Mouse (Mus musculus) cortical plate, adult 2 months (tissue): ENCODE measurements at regions not wholly inside any gene's neighbourhood (a gene's known extent, or its start where the extent isn't known, plus 50 kb on each side); places are given as distances from the start of the nearest gene placed in this dataset.

Experiments used
- H3K27ac ChIP-seq: fragments of 200-500 bp; 2 replicates; pipeline ENCODE4 v1.5.1; 2012; ENCODE audit warnings: low read length, control low read depth, inconsistent platforms; ENCODE audit not compliant: insufficient read depth
- H3K4me1 ChIP-seq: fragments of 200-500 bp; 2 replicates; pipeline ENCODE4 v1.6.1; 2011; ENCODE audit warnings: low read length; ENCODE audit not compliant: control insufficient read depth, insufficient read depth
- H3K4me3 ChIP-seq: fragments of 200-500 bp; 2 replicates; pipeline ENCODE4 v1.5.1; 2011; ENCODE audit warnings: mild to moderate bottlenecking, low read length, control low read depth; ENCODE audit not compliant: insufficient read depth
- CTCF ChIP-seq: fragments of 200-500 bp; IDR thresholded peaks from 2 replicates; pipeline ENCODE4 v1.5.1; 2011; ENCODE audit warnings: mild to moderate bottlenecking, control low read depth, low read length; ENCODE audit not compliant: insufficient read depth; ENCODE audit errors: extremely low read depth
- POLR2A ChIP-seq: fragments of 200-500 bp; IDR thresholded peaks from 2 replicates; pipeline ENCODE4 v1.6.1; 2011; ENCODE audit warnings: mild to moderate bottlenecking, low read length, control low read depth; ENCODE audit not compliant: insufficient read depth; ENCODE audit errors: extremely low read depth

GRCm38 (mm10) chr6:93075867-93076266 lies 132.6 kb upstream of the Adamts9 start:
- TF ChIP-seq POLR2A (no peak), CTCF (no peak)
- Histone ChIP-seq H3K4me1 (no peaks in the 10 kb centered on the region), H3K27ac (no peak overlapping the region), H3K4me3 (no peak overlapping the region)

- no peak overlapping the region for H3K27ac ChIP-seq
- H3K4me3 ChIP-seq: no peak overlapping the region
- TF ChIP-seq CTCF (no peak), POLR2A (no peak)
- no peaks in the 10 kb centered on the region for H3K4me1 ChIP-seq
These were observed 131.7 kb upstream of the Adamts9 start for GRCm38 (mm10) chr6:93075011-93075410.

- no peak overlapping the region for H3K4me3 ChIP-seq
- TF ChIP-seq POLR2A: no peak
- no peak for TF ChIP-seq CTCF
- H3K4me1 ChIP-seq: peaks cover 4% of the 10 kb centered on the region
- H3K27ac ChIP-seq: no peak overlapping the region
These were observed 127.6 kb upstream of the Adamts9 start for GRCm38 (mm10) chr6:93070916-93071315.

- no peak overlapping the region for H3K4me3 ChIP-seq
- no peak for TF ChIP-seq POLR2A
- no peak for TF ChIP-seq CTCF
- H3K4me1 ChIP-seq: peaks cover 4% of the 10 kb centered on the region
- no peak overlapping the region for H3K27ac ChIP-seq
These were observed 124.5 kb upstream of the Adamts9 start for GRCm38 (mm10) chr6:93067808-93068207.

GRCm38 (mm10) chr6:93066553-93067376 lies 123.5 kb upstream of the Adamts9 start:
- H3K4me3 ChIP-seq: no peak overlapping the region; the same call in 1 of the 2 replicates
- TF ChIP-seq CTCF (no peak), POLR2A (no peak)
- H3K27ac ChIP-seq: no peak overlapping the region
- H3K4me1 ChIP-seq: peaks cover 4% of the 10 kb centered on the region

GRCm38 (mm10) chr6:93065917-93066552 lies 122.7 kb upstream of the Adamts9 start:
- H3K4me3 ChIP-seq: peak overlapping the region; percentile 18; the same call in 1 of the 2 replicates
- H3K27ac ChIP-seq: no peak overlapping the region
- peaks cover 4% of the 10 kb centered on the region for H3K4me1 ChIP-seq
- TF ChIP-seq CTCF (no peak), POLR2A (no peak)

- Histone ChIP-seq H3K4me1 (peaks cover 4% of the 10 kb centered on the region), H3K27ac (no peak overlapping the region), H3K4me3 (no peak overlapping the region)
- no peak for TF ChIP-seq CTCF
- TF ChIP-seq POLR2A: no peak
These were observed 122.1 kb upstream of the Adamts9 start for GRCm38 (mm10) chr6:93065366-93065765.

- TF ChIP-seq POLR2A (no peak), CTCF (no peak)
- Histone ChIP-seq H3K4me1 (peaks cover 4% of the 10 kb centered on the region), H3K27ac (no peak overlapping the region), H3K4me3 (no peak overlapping the region)
These were observed 121.1 kb upstream of the Adamts9 start for GRCm38 (mm10) chr6:93064366-93064765.

- no peak for TF ChIP-seq CTCF
- TF ChIP-seq POLR2A: no peak
- no peak overlapping the region for H3K27ac ChIP-seq
- H3K4me1 ChIP-seq: peaks cover 4% of the 10 kb centered on the region
- no peak overlapping the region for H3K4me3 ChIP-seq
These were observed 118.4 kb upstream of the Adamts9 start for GRCm38 (mm10) chr6:93061741-93062140.

- H3K4me3 ChIP-seq: no peak overlapping the region
- H3K27ac ChIP-seq: no peak overlapping the region
These were observed 102.2 kb upstream of the Adamts9 start for GRCm38 (mm10) chr6:93045524-93045923.

More at GRCm38 (mm10) chr6:93045524-93045923, 102.2 kb upstream of the Adamts9 start:
- TF ChIP-seq POLR2A (no peak), CTCF (no peak)
- H3K4me1 ChIP-seq: no peaks in the 10 kb centered on the region
